Mouse (Mus musculus): Measurements from ENCODE around the gene BC034090.
A peak's percentile ranks its signal among the peaks of the same experiment; 100 is the strongest.
"Not testable (repeated sequence)": the region's sequence is repeated elsewhere in the genome, so short reads cannot be mapped to it uniquely, and the experiment has no call there.

BC034090 gene

GRCm38 (mm10) chr1:155243797-155244770 is at the start of gene BC034090:
BC034090 (minus strand) TSS chr1:155244444.
- peak; percentile 78 for DNase-seq

GRCm38 (mm10) chr1:155293446-155293845 is 49.2 kb upstream of the BC034090 start:
- peak; percentile 81 for DNase-seq

- no peak for DNase-seq
Observed at GRCm38 (mm10) chr1:155289411-155289810, 45.2 kb upstream of the BC034090 start.

GRCm38 (mm10) chr1:155288033-155288432 is 43.8 kb upstream of the BC034090 start:
- no peak for DNase-seq

- DNase-seq: no peak
Observed at GRCm38 (mm10) chr1:155283808-155284207, 39.6 kb upstream of the BC034090 start.

GRCm38 (mm10) chr1:155281003-155281793 is 37.0 kb upstream of the BC034090 start:
- DNase-seq: peak; percentile 85

GRCm38 (mm10) chr1:155280306-155280705 is 36.1 kb upstream of the BC034090 start:
- DNase-seq: no peak

GRCm38 (mm10) chr1:155276381-155277033 is 32.3 kb upstream of the BC034090 start:
- no peak for DNase-seq

- DNase-seq: no peak
Observed at GRCm38 (mm10) chr1:155275793-155276192, 31.5 kb upstream of the BC034090 start.

GRCm38 (mm10) chr1:155274976-155275375 is 30.7 kb upstream of the BC034090 start:
- no peak for DNase-seq

- DNase-seq: no peak
Observed at GRCm38 (mm10) chr1:155272953-155273352, 28.7 kb upstream of the BC034090 start.

GRCm38 (mm10) chr1:155262496-155262895 is 18.3 kb upstream of the BC034090 start:
- DNase-seq: not testable (repeated sequence)

GRCm38 (mm10) chr1:155254309-155254708 is 10.1 kb upstream of the BC034090 start:
- no peak for DNase-seq

GRCm38 (mm10) chr1:155253126-155253525 is 8.9 kb upstream of the BC034090 start:
- no peak for DNase-seq

GRCm38 (mm10) chr1:155252631-155253121 is 8.4 kb upstream of the BC034090 start:
- DNase-seq: no peak

- DNase-seq: no peak
Observed at GRCm38 (mm10) chr1:155251596-155251995, 7.4 kb upstream of the BC034090 start.

- no peak for DNase-seq
Observed at GRCm38 (mm10) chr1:155250531-155251135, 6.4 kb upstream of the BC034090 start.

- DNase-seq: no peak
Observed at GRCm38 (mm10) chr1:155249896-155250295, 5.7 kb upstream of the BC034090 start.

- no peak for DNase-seq
Observed at GRCm38 (mm10) chr1:155248041-155248440, 3.8 kb upstream of the BC034090 start.

- no peak for DNase-seq
Observed at GRCm38 (mm10) chr1:155247441-155247840, 3.2 kb upstream of the BC034090 start.

- no peak for DNase-seq
Observed at GRCm38 (mm10) chr1:155245516-155245915, 1.3 kb upstream of the BC034090 start.

GRCm38 (mm10) chr1:155244771-155245211 is 547 bp upstream of the BC034090 start:
- no peak for DNase-seq

GRCm38 (mm10) chr1:155242488-155242745 is 1.8 kb downstream of the BC034090 start:
- no peak for DNase-seq
